Mouse (Mus musculus): ENCODE measurements around the gene Psme3. TPM values are rescaled to one million over a fixed set of nuclear protein-coding genes. Genes with fewer than 3 reads are reported as not detected.

The Psme3 gene
- total and polyA plus RNA-seq, 2 experiments from 2014 or later = 71.1 to 83.9 TPM

GRCm38 (mm10) chr11:101332537-101332936, 16.5 kb downstream of the Psme3 start:
- Histone ChIP-seq H3K4me1 (ENCODE audit: insufficient read depth, low read length) (0 out of 2 replicates have a peak, but pooled peaks cover 3% of the 10 kb centered on the region), H3K36me3 (ENCODE audit: insufficient read depth, low read length) (no peaks in the 10 kb centered on the region), H3K27me3 (ENCODE audit: insufficient read depth, low read length) (no peaks in the 10 kb centered on the region), H3K27ac (no peak overlapping the region), H3K9ac (replicated peaks; ENCODE audit: low read length) (no peak overlapping the region), H3K4me2 (ENCODE audit: low read depth, low read length) (no peak overlapping the region), H3K9me3 (ENCODE audit: low read length) (no peaks in the 10 kb centered on the region), H3K4me3 (ENCODE audit: low read length) (no peak overlapping the region)
- TF ChIP-seq CTCF (IDR thresholded peaks at IDR 0.05; ENCODE audit: low read depth) = no peak
- ATAC-seq (no peak), DNase-seq (ENCODE audit: low spot score) (no peak)
- 76% methylated on average over 3 of the region's 3 CpGs for WGBS

- Histone ChIP-seq H3K4me2 (ENCODE audit: low read depth, low read length) (no peak overlapping the region), H3K9ac (replicated peaks; ENCODE audit: low read length) (no peak overlapping the region), H3K27ac (no peak overlapping the region), H3K27me3 (ENCODE audit: insufficient read depth, low read length) (no peaks in the 10 kb centered on the region), H3K4me1 (ENCODE audit: insufficient read depth, low read length) (0 out of 2 replicates have a peak, but pooled peaks cover 3% of the 10 kb centered on the region), H3K4me3 (ENCODE audit: low read length) (no peak overlapping the region), H3K36me3 (ENCODE audit: insufficient read depth, low read length) (no peaks in the 10 kb centered on the region), H3K9me3 (ENCODE audit: low read length) (no peaks in the 10 kb centered on the region)
- DNase-seq (ENCODE audit: low spot score) = no peak
- WGBS = 24% methylated on average over 10 of the region's 10 CpGs
- ATAC-seq = no peak
- TF ChIP-seq CTCF (IDR thresholded peaks at IDR 0.05; ENCODE audit: low read depth) = no peak
Observed at GRCm38 (mm10) chr11:101334023-101334422, 18.0 kb downstream of the Psme3 start.

- DNase-seq (ENCODE audit: low spot score) (no peak), ATAC-seq (no peak)
- TF ChIP-seq CTCF (IDR thresholded peaks at IDR 0.05; ENCODE audit: low read depth) = no peak
- no peaks in the 10 kb centered on the region for H3K9me3 ChIP-seq (ENCODE audit: low read length)
- no peak overlapping the region for H3K27ac ChIP-seq
- 0 out of 2 replicates have a peak, but pooled peaks cover 3% of the 10 kb centered on the region for H3K4me1 ChIP-seq (ENCODE audit: insufficient read depth, low read length)
- 17% methylated on average over 6 of the region's 6 CpGs for WGBS
- H3K36me3 ChIP-seq (ENCODE audit: insufficient read depth, low read length) = no peaks in the 10 kb centered on the region
- no peak overlapping the region for H3K4me3 ChIP-seq (ENCODE audit: low read length)
- no peak overlapping the region for H3K4me2 ChIP-seq (ENCODE audit: low read depth, low read length)
- no peaks in the 10 kb centered on the region for H3K27me3 ChIP-seq (ENCODE audit: insufficient read depth, low read length)
- no peak overlapping the region for H3K9ac ChIP-seq (replicated peaks; ENCODE audit: low read length)
Observed at GRCm38 (mm10) chr11:101334516-101334915, 18.5 kb downstream of the Psme3 start.

- no peaks in the 10 kb centered on the region for H3K27me3 ChIP-seq (ENCODE audit: insufficient read depth, low read length)
- H3K4me2 ChIP-seq (ENCODE audit: low read depth, low read length) = no peak overlapping the region
- ATAC-seq (no peak), DNase-seq (ENCODE audit: low spot score) (no peak)
- no peaks in the 10 kb centered on the region for H3K9me3 ChIP-seq (ENCODE audit: low read length)
- no peak for TF ChIP-seq CTCF (IDR thresholded peaks at IDR 0.05; ENCODE audit: low read depth)
- no peaks in the 10 kb centered on the region for H3K36me3 ChIP-seq (ENCODE audit: insufficient read depth, low read length)
- whole genome bisulfite sequencing = 87% methylated on average over 9 of the region's 9 CpGs
- 0 out of 2 replicates have a peak, but pooled peaks cover 3% of the 10 kb centered on the region for H3K4me1 ChIP-seq (ENCODE audit: insufficient read depth, low read length)
- H3K4me3 ChIP-seq (ENCODE audit: low read length) = no peak overlapping the region
- H3K9ac ChIP-seq (replicated peaks; ENCODE audit: low read length) = no peak overlapping the region
- no peak overlapping the region for H3K27ac ChIP-seq
Observed at GRCm38 (mm10) chr11:101335685-101336084, 19.7 kb downstream of the Psme3 start.

GRCm38 (mm10) chr11:101338123-101338760, 22.2 kb downstream of the Psme3 start:
- peak overlapping the region; percentile 47 for H3K4me2 ChIP-seq (ENCODE audit: low read depth, low read length)
- no peaks in the 10 kb centered on the region for H3K27me3 ChIP-seq (ENCODE audit: insufficient read depth, low read length)
- ATAC-seq = peak; percentile 90
- WGBS = 2% methylated on average over 9 of the region's 9 CpGs
- H3K4me3 ChIP-seq (ENCODE audit: low read length) = peak overlapping the region; percentile 9
- DNase-seq (ENCODE audit: low spot score) = peak; percentile 67
- H3K27ac ChIP-seq = peak overlapping the region; percentile 8; the same call in 1 of the 2 replicates
- no peaks in the 10 kb centered on the region for H3K36me3 ChIP-seq (ENCODE audit: insufficient read depth, low read length)
- 0 out of 2 replicates have a peak, but pooled peaks cover 3% of the 10 kb centered on the region for H3K4me1 ChIP-seq (ENCODE audit: insufficient read depth, low read length)
- no peaks in the 10 kb centered on the region for H3K9me3 ChIP-seq (ENCODE audit: low read length)
- no peak for TF ChIP-seq CTCF (IDR thresholded peaks at IDR 0.05; ENCODE audit: low read depth)
- no peak overlapping the region for H3K9ac ChIP-seq (replicated peaks; ENCODE audit: low read length)

GRCm38 (mm10) chr11:101347083-101347775, 31.2 kb downstream of the Psme3 start:
- H3K27ac ChIP-seq = no peak overlapping the region
- no peak overlapping the region for H3K4me2 ChIP-seq (ENCODE audit: low read depth, low read length)
- ATAC-seq = no peak
- no peaks in the 10 kb centered on the region for H3K27me3 ChIP-seq (ENCODE audit: insufficient read depth, low read length)
- DNase-seq (ENCODE audit: low spot score) = no peak
- no peaks in the 10 kb centered on the region for H3K36me3 ChIP-seq (ENCODE audit: insufficient read depth, low read length)
- H3K9ac ChIP-seq (replicated peaks; ENCODE audit: low read length) = no peak overlapping the region
- 0 out of 2 replicates have a peak, but pooled peaks cover 2% of the 10 kb centered on the region for H3K9me3 ChIP-seq (ENCODE audit: low read length)
- 75% methylated on average over 10 of the region's 10 CpGs for WGBS
- no peak; the same call in 1 of the 2 replicates for TF ChIP-seq CTCF (IDR thresholded peaks at IDR 0.05; ENCODE audit: low read depth)
- no peak overlapping the region for H3K4me3 ChIP-seq (ENCODE audit: low read length)
- H3K4me1 ChIP-seq (ENCODE audit: insufficient read depth, low read length) = no peaks in the 10 kb centered on the region
